Mouse (Mus musculus) MEL (cell line): ENCODE data around the gene Sdhc.

Source experiments
- BHLHE40 ChIP-seq: IDR thresholded peaks from 2 replicates; pipeline ENCODE4 v1.6.1; 2012; ENCODE audit warnings: low read depth, mild to moderate bottlenecking, inconsistent platforms, low read length, improper control_type of control experiment, borderline replicate concordance
- CTCF ChIP-seq, 3 experiments: IDR thresholded peaks in 2 of 3; conservative IDR thresholded peaks in 1 of 3; 2 replicates each; pipeline ENCODE4 v1.5.1; 2011 to 2012; ENCODE audit warnings: low read length in 3 of 3, low read depth in 2 of 3, mild to moderate bottlenecking in 2 of 3, improper control_type of control experiment in 1 of 3, inconsistent platforms in 1 of 3, mixed read lengths in 1 of 3, moderate library complexity in 1 of 3; ENCODE audit not compliant: control insufficient read depth in 1 of 3, insufficient read depth in 1 of 3, poor library complexity in 1 of 3, severe bottlenecking in 1 of 3
- EP300 ChIP-seq, 2 experiments: IDR thresholded peaks; 2 replicates each; pipeline ENCODE4 v1.6.1; 2011; ENCODE audit warnings: improper control_type of control experiment in 2 of 2, low read length in 2 of 2, low read depth in 1 of 2, mild to moderate bottlenecking in 1 of 2
- ETS1 ChIP-seq: IDR thresholded peaks from 2 replicates; pipeline ENCODE4 v1.6.1; 2012; ENCODE audit warnings: low read depth, mild to moderate bottlenecking, inconsistent platforms, low read length, improper control_type of control experiment, moderate library complexity
- JUND ChIP-seq: IDR thresholded peaks from 2 replicates; pipeline ENCODE4 v1.6.1; 2011; ENCODE audit warnings: low read depth, mild to moderate bottlenecking, improper control_type of control experiment, low read length
- MAX ChIP-seq: IDR thresholded peaks from 2 replicates; pipeline ENCODE4 v1.6.1; 2011; ENCODE audit warnings: low read length, improper control_type of control experiment
- NELFE ChIP-seq: IDR thresholded peaks from 2 replicates; pipeline ENCODE4 v1.6.1; 2011; ENCODE audit warnings: low read depth, low read length, improper control_type of control experiment
- POLR2A ChIP-seq, 2 experiments: IDR thresholded peaks; 2 replicates each; pipeline ENCODE4 v1.6.1; 2011 to 2012; ENCODE audit warnings: low read length in 2 of 2, mild to moderate bottlenecking in 2 of 2, control low read depth in 1 of 2, improper control_type of control experiment in 1 of 2, low read depth in 1 of 2, moderate library complexity in 1 of 2; ENCODE audit not compliant: control insufficient read depth in 1 of 2, insufficient read depth in 1 of 2, poor library complexity in 1 of 2
- SMC3 ChIP-seq: IDR thresholded peaks from 2 replicates; pipeline ENCODE4 v1.6.1; 2011; ENCODE audit warnings: low read depth, low read length, improper control_type of control experiment
- TCF12 ChIP-seq: IDR thresholded peaks from 2 replicates; pipeline ENCODE4 v1.6.1; 2014; ENCODE audit warnings: low read depth, mild to moderate bottlenecking, inconsistent platforms, low read length, improper control_type of control experiment, moderate library complexity
- USF2 ChIP-seq, 2 experiments: IDR thresholded peaks; 2 replicates each; pipeline ENCODE4 v1.6.1; 2011 to 2012; ENCODE audit warnings: improper control_type of control experiment in 2 of 2, low read length in 2 of 2, borderline replicate concordance in 1 of 2, inconsistent platforms in 1 of 2, low read depth in 1 of 2, mild to moderate bottlenecking in 1 of 2; ENCODE audit not compliant: insufficient read depth in 1 of 2
- ZC3H11A ChIP-seq: IDR thresholded peaks from 2 replicates; pipeline ENCODE4 v1.6.1; 2012; ENCODE audit warnings: low read depth, mild to moderate bottlenecking, inconsistent platforms, low read length, improper control_type of control experiment
- ZKSCAN1 ChIP-seq: IDR thresholded peaks from 2 replicates; pipeline ENCODE4 v1.6.1; 2012; ENCODE audit warnings: low read depth, mild to moderate bottlenecking, inconsistent platforms, low read length, improper control_type of control experiment, moderate library complexity

- TF ChIP-seq CTCF (IDR thresholded peaks at IDR 0.05 in 2 of 3, conservative IDR thresholded peaks at IDR 0.05 in 1 of 3; ENCODE audit: control insufficient read depth in 1 of 3, insufficient read depth in 1 of 3, low read depth in 2 of 3, low read length in 3 of 3, poor library complexity in 1 of 3, severe bottlenecking in 1 of 3) (no peak), USF2 (IDR thresholded peaks at IDR 0.05; ENCODE audit: borderline replicate concordance in 1 of 2, insufficient read depth in 1 of 2, low read depth in 1 of 2, low read length in 2 of 2) (no peak), SMC3 (no peak), POLR2A (IDR thresholded peaks at IDR 0.05; ENCODE audit: control insufficient read depth in 1 of 2, insufficient read depth in 1 of 2, low read depth in 1 of 2, low read length in 2 of 2, poor library complexity in 1 of 2) (no peak), BHLHE40 (no peak), EP300 (IDR thresholded peaks at IDR 0.05; ENCODE audit: low read depth in 1 of 2, low read length in 2 of 2) (no peak), MAX (no peak), NELFE (no peak), ETS1 (no peak), ZKSCAN1 (no peak), JUND (no peak), ZC3H11A (no peak), TCF12 (no peak)
Measured at GRCm38 (mm10) chr1:171189046-171189445, 38.6 kb upstream of the Sdhc start.
